Mouse (Mus musculus) CH12.LX (cell line): ENCODE results near the gene Gabrb1.

ENCODE experiments used
- CTCF ChIP-seq, 2 experiments: IDR thresholded peaks in 1 of 2; conservative IDR thresholded peaks in 1 of 2; 2 replicates each; pipeline ENCODE4 v1.5.1; 2011 to 2012; ENCODE audit warnings: low read depth in 2 of 2, low read length in 2 of 2, improper control_type of control experiment in 1 of 2, inconsistent platforms in 1 of 2, mild to moderate bottlenecking in 1 of 2, moderate library complexity in 1 of 2
- POLR2A ChIP-seq: IDR thresholded peaks from 2 replicates; pipeline ENCODE4 v1.6.1; 2011; ENCODE audit warnings: low read depth, mild to moderate bottlenecking, improper control_type of control experiment, low read length

GRCm38 (mm10) chr5:71915711-71916110, 257.8 kb downstream of the Gabrb1 start:
- TF ChIP-seq CTCF (conservative IDR thresholded peaks at IDR 0.05 in 1 of 2, IDR thresholded peaks at IDR 0.05 in 1 of 2; ENCODE audit: low read depth in 2 of 2, low read length in 2 of 2) = no peak
- TF ChIP-seq POLR2A = no peak
